Mouse (Mus musculus) neural tube, embryonic 11.5 days (tissue): ENCODE measurements around the gene Adipor1. TPM values are rescaled to one million over a fixed set of nuclear protein-coding genes. Genes with fewer than 3 reads are reported as not detected.
A peak's percentile ranks its signal among the peaks of the same experiment; 100 is the strongest.

Experiments used
- ATAC-seq: fragments of 200-750 bp; cut with Nextera tagmentation; 2 replicates; pipeline ENCODE4 v1.8.0; 2017; ENCODE audit warnings: moderate number of reproducible peaks, mild to moderate bottlenecking, moderate TSS enrichment, moderate library complexity; ENCODE audit not compliant: insufficient read depth, low FRiP score, low TSS enrichment
- DNase-seq: peaks from one replicate; pipeline ENCODE4 v3.0.0-alpha.2; 2015; ENCODE audit warnings: low spot score
- H3K27ac ChIP-seq: fragments of 300-500 bp; sonication (generic); 2 replicates; pipeline ENCODE4 v1.5.1; 2014; ENCODE audit warnings: low read depth, mild to moderate bottlenecking, low read length
- H3K27me3 ChIP-seq: fragments of 300-500 bp; sonication (generic); 2 replicates; pipeline ENCODE4 v1.6.1; 2014; ENCODE audit warnings: mild to moderate bottlenecking, low read length, mixed read lengths; ENCODE audit not compliant: control insufficient read depth, insufficient read depth
- H3K36me3 ChIP-seq: fragments of 300-500 bp; sonication (generic); 2 replicates; pipeline ENCODE4 v1.6.1; 2014; ENCODE audit warnings: mild to moderate bottlenecking, low read length, moderate library complexity, mixed read lengths; ENCODE audit not compliant: control insufficient read depth, insufficient read depth
- H3K4me1 ChIP-seq: fragments of 300-500 bp; sonication (generic); 2 replicates; pipeline ENCODE4 v1.6.1; 2014; ENCODE audit warnings: low read length, mixed read lengths; ENCODE audit not compliant: control insufficient read depth, insufficient read depth
- H3K4me2 ChIP-seq: fragments of 300-500 bp; sonication (generic); 2 replicates; pipeline ENCODE4 v1.6.1; 2014; ENCODE audit warnings: low read depth, mild to moderate bottlenecking, moderate library complexity
- H3K4me3 ChIP-seq: fragments of 300-500 bp; sonication (generic); 2 replicates; pipeline ENCODE4 v1.5.1; 2014; ENCODE audit warnings: low read depth, low read length
- H3K9ac ChIP-seq: fragments of 300-500 bp; sonication (generic); 2 replicates; pipeline ENCODE4 v1.6.1; 2014; ENCODE audit warnings: mild to moderate bottlenecking, low read length
- H3K9me3 ChIP-seq: fragments of 300-500 bp; sonication (generic); 2 replicates; pipeline ENCODE4 v1.6.1; 2016; ENCODE audit warnings: low read length; ENCODE audit not compliant: control insufficient read depth
- WGBS: fragments of 180-500 bp; shearing (Covaris S2); extraction: QIAGEN DNeasy Blood & Tissue Kit; methylation state at CpG from one replicate; pipeline ENCODE4 v1.1.7; 2014; 5-methylcytosine and 5-hydroxymethylcytosine counted together
- polyA plus RNA-seq: library from polyadenylated mRNA; unstranded; fragments of >200 nt; fragmentation: Nextera tagmentation; extraction: Ambion mirVana; gene quantifications from 2 replicates; pipeline ENCODE4 v1.2.1, GENCODE M21; 2014

The Adipor1 gene
- polyA plus RNA-seq, 1 experiment from 2014 or later: 83.8 TPM

DNA sequence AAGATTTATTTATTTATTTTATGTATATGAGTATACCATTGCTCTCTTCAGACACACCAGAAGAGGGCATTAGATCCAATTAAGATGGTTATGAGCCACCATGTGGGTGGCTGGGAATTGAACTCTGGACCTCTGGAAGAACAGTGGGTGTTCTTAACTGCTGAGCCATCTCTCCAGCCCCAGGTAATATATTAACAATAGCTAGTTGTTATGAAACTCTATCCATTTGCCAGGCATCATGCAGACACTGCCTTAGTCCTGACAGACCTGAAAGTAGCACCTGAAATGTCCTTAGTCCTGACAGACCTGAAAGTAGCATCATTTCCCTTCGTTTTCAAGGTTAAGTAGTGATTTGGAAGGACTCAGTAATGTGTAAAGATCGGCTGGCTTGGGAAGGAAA lies 1.1 kb upstream of the Adipor1 start:
- Histone ChIP-seq H3K36me3 (peaks cover 5% of the 10 kb centered on the region; the same call in 1 of the 2 replicates), H3K27ac (no peak overlapping the region), H3K4me3 (no peak overlapping the region), H3K9me3 (no peaks in the 10 kb centered on the region), H3K27me3 (no peaks in the 10 kb centered on the region), H3K9ac (no peak overlapping the region), H3K4me2 (no peak overlapping the region), H3K4me1 (peaks cover 7% of the 10 kb centered on the region; the same call in 1 of the 2 replicates)
- no peak for DNase-seq
- whole genome bisulfite sequencing: 51% methylated on average over 2 of the region's 2 CpGs
- ATAC-seq: no peak

GRCm38 (mm10) chr1:134414501-134415167 lies 544 bp upstream of the Adipor1 start:
- peak overlapping the region; percentile 65 for H3K4me2 ChIP-seq
- peak overlapping the region; percentile 76 for H3K27ac ChIP-seq
- DNase-seq (no peak), ATAC-seq (peak; percentile 40)
- WGBS: 12% methylated on average over 11 of the region's 11 CpGs
- H3K4me1 ChIP-seq: peaks cover 7% of the 10 kb centered on the region; the same call in 1 of the 2 replicates
- 0 out of 2 replicates have a peak, but pooled peaks cover under 1% of the 10 kb centered on the region for H3K36me3 ChIP-seq
- no peaks in the 10 kb centered on the region for H3K9me3 ChIP-seq
- no peaks in the 10 kb centered on the region for H3K27me3 ChIP-seq
- H3K9ac ChIP-seq: peak overlapping the region; percentile 30; the same call in 1 of the 2 replicates
- H3K4me3 ChIP-seq: peak overlapping the region; percentile 80

DNA sequence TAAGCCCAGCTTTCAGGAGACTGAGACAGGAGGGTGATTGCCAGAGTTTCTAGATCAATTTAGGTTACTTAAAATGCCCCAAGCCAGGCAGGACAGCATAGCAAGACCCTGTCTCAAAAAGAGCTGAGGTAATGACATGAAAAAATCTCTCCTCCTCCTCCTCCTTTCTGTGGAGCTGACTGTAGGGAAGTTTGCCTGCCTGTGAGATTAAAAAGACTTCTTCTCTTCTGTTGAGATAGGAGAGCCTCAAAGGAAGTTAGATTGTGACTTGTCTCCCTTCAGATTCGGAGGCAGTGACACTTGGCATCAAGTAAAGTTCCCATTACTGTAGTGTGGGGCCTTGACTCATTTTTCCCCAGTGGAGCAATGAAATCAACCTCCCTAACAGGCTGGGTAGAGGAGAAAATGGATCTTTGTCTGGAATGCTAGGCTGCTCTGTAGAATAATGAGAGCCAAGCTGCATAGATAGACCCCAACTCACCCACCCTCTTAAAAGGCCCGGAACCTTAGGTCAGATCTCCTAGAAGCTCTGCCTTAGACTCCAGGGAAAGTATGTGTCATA lies 3.3 kb downstream of the Adipor1 start:
- ATAC-seq (no peak), DNase-seq (no peak)
- peaks cover 7% of the 10 kb centered on the region; the same call in 1 of the 2 replicates for H3K4me1 ChIP-seq
- WGBS: 89% methylated on average over 2 of the region's 2 CpGs
- H3K9ac ChIP-seq: no peak overlapping the region
- no peaks in the 10 kb centered on the region for H3K27me3 ChIP-seq
- H3K36me3 ChIP-seq: peaks cover 2% of the 10 kb centered on the region; the same call in 1 of the 2 replicates
- H3K4me2 ChIP-seq: no peak overlapping the region
- H3K9me3 ChIP-seq: no peaks in the 10 kb centered on the region
- no peak overlapping the region for H3K4me3 ChIP-seq
- H3K27ac ChIP-seq: no peak overlapping the region

- Histone ChIP-seq H3K9ac (no peak overlapping the region), H3K4me2 (no peak overlapping the region), H3K36me3 (peaks cover 2% of the 10 kb centered on the region; the same call in 1 of the 2 replicates), H3K27ac (no peak overlapping the region), H3K4me3 (no peak overlapping the region), H3K4me1 (peaks cover 7% of the 10 kb centered on the region; the same call in 1 of the 2 replicates), H3K27me3 (no peaks in the 10 kb centered on the region), H3K9me3 (no peaks in the 10 kb centered on the region)
- ATAC-seq (no peak), DNase-seq (no peak)
- WGBS: 70% methylated on average over 1 of the region's 1 CpGs
These were observed 4.0 kb downstream of the Adipor1 start for GRCm38 (mm10) chr1:134419176-134419575.

DNA sequence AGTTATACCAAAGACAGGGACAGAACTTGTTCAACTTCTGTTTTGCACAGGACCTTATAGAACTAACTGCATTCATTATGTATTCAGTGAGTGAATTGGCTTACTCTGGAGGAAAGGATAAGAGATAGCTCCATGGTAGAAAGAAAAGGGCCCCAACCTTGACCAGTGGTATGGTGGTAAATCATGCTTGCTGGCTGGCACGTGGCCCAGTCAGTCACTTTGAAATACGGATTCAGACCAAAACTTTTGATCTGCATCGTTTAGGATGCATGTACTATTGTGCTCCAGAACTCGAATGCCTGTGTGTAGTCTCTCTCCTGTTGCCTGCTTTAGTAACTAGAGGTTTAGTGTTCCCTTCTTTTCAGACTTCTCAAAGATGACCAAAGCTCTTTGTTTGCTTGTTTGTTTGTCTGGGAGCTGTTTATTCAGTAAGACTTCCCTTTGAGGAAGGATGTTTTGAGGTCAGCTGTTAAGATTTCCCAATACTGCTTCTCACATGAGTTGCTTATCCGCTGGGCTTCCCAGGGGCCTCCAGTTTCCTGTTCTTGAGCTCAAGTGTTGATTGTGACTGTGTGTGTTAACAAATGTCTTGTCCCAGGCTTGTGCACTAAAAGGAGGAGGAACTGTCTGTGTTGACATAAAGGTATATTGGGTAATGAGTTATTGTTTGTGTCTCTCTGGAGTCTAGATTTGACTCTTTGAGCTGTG lies 4.7 kb downstream of the Adipor1 start:
- WGBS: 63% methylated on average over 5 of the region's 5 CpGs

GRCm38 (mm10) chr1:134423911-134424310 lies 8.7 kb downstream of the Adipor1 start:
- Histone ChIP-seq H3K27me3 (no peaks in the 10 kb centered on the region), H3K9me3 (no peaks in the 10 kb centered on the region), H3K4me2 (no peak overlapping the region), H3K36me3 (peaks cover 24% of the 10 kb centered on the region), H3K27ac (no peak overlapping the region), H3K9ac (no peak overlapping the region), H3K4me1 (no peaks in the 10 kb centered on the region; the same call in 1 of the 2 replicates), H3K4me3 (no peak overlapping the region)
- ATAC-seq: no peak
- no peak for DNase-seq
- 79% methylated on average over 10 of the region's 10 CpGs for WGBS

More for the DNA sequence above, 4.7 kb downstream of the Adipor1 start:
- ATAC-seq (no peak), DNase-seq (no peak)
- Histone ChIP-seq H3K4me1 (peaks cover 7% of the 10 kb centered on the region; the same call in 1 of the 2 replicates), H3K9me3 (no peaks in the 10 kb centered on the region), H3K27me3 (no peaks in the 10 kb centered on the region), H3K9ac (no peak overlapping the region), H3K4me2 (no peak overlapping the region), H3K36me3 (peaks cover 4% of the 10 kb centered on the region), H3K27ac (peak overlapping the region; percentile 39; the same call in 1 of the 2 replicates), H3K4me3 (no peak overlapping the region)

DNA sequence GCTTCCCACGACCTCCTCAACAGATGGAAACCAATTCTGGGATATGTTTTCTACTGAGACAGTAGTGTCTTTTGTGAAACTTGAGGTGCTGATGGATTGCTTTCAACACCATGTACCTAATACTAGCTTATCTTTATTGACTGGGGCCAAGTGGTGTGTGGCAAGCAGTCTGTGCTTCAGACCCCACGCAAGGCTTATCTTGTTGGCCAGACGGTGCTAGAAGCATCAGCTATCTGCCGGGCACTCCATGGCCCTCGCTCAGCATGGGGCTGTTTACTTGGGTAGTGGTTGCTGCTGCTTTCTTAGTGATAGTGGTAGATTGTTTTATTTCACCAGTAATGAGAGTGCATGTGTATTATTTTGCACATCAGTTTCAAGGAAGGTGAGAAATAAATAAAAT lies 11.1 kb downstream of the Adipor1 start:
- H3K27ac ChIP-seq: no peak overlapping the region
- H3K27me3 ChIP-seq: no peaks in the 10 kb centered on the region
- no peak overlapping the region for H3K4me2 ChIP-seq
- WGBS: 89% methylated on average over 5 of the region's 5 CpGs
- H3K9ac ChIP-seq: no peak overlapping the region
- H3K4me1 ChIP-seq: no peaks in the 10 kb centered on the region
- ATAC-seq: no peak
- DNase-seq: no peak
- no peak overlapping the region for H3K4me3 ChIP-seq
- H3K9me3 ChIP-seq: no peaks in the 10 kb centered on the region
- H3K36me3 ChIP-seq: peaks cover 24% of the 10 kb centered on the region

- ATAC-seq: no peak
- Histone ChIP-seq H3K9ac (no peak overlapping the region), H3K27me3 (no peaks in the 10 kb centered on the region), H3K4me2 (no peak overlapping the region), H3K9me3 (no peaks in the 10 kb centered on the region), H3K27ac (no peak overlapping the region), H3K4me3 (no peak overlapping the region), H3K36me3 (peaks cover 5% of the 10 kb centered on the region), H3K4me1 (no peaks in the 10 kb centered on the region)
- DNase-seq: no peak
- 88% methylated on average over 10 of the region's 10 CpGs for WGBS
These were observed 17.8 kb downstream of the Adipor1 start for GRCm38 (mm10) chr1:134433002-134433401.
